ENCODE assay signal across 7 mouse cellular contexts in genomic region chr9:109081749-109082123, GRCm38 (mm10). TPM values are rescaled to one million over a fixed set of nuclear protein-coding genes. Genes with fewer than 3 reads are reported as not detected.
A peak's percentile ranks its signal among the peaks of the same experiment; 100 is the strongest.
DNase-seq lines count a peak whose midpoint lies in the region; ATAC-seq lines count a peak whose summit lies in the region.

No protein-coding gene starts in this region.

- H3K9me3 ChIP-seq in megakaryocyte, embryonic 14.5 days = no peaks in the 10 kb centered on the region
- H3K9me3 ChIP-seq in limb, embryonic 13.5 days = no peaks in the 10 kb centered on the region
- H3K9me3 ChIP-seq in stomach, embryonic 16.5 days (replicated peaks; ENCODE audit: control insufficient read depth, low read length) = no peaks in the 10 kb centered on the region

- 2% methylated on average over 11 of the region's 11 CpGs for WGBS in limb, embryonic 13.5 days
- WGBS in stomach, embryonic 16.5 days = 3% methylated on average over 11 of the region's 11 CpGs

- no peak for ATAC-seq in megakaryocyte, adult 5-6 weeks (ENCODE audit: poor library complexity, severe bottlenecking)
- 0 out of 2 replicates have a peak, but pooled peaks have one; percentile 11 for ATAC-seq in erythroid progenitor cell, adult 5-6 weeks (replicated peaks; ENCODE audit: low FRiP score, poor library complexity, severe bottlenecking)
- peak; percentile 14; the same call in 1 of the 2 replicates for ATAC-seq in limb, embryonic 13.5 days (ENCODE audit: low FRiP score, low read depth)
- ATAC-seq in stomach, embryonic 16.5 days (ENCODE audit: insufficient read depth, low FRiP score) = no peak

- peaks cover 47% of the 10 kb centered on the region for H3K4me1 ChIP-seq in megakaryocyte, embryonic 14.5 days
- peaks cover 17% of the 10 kb centered on the region for H3K4me1 ChIP-seq in limb, embryonic 13.5 days
- peaks cover 17% of the 10 kb centered on the region for H3K4me1 ChIP-seq in stomach, embryonic 16.5 days (ENCODE audit: control insufficient read depth, insufficient read depth, low read length)

- peaks cover 36% of the 10 kb centered on the region for H3K36me3 ChIP-seq in megakaryocyte, embryonic 14.5 days (replicated peaks; ENCODE audit: low read length)
- H3K36me3 ChIP-seq in limb, embryonic 13.5 days = peaks cover 25% of the 10 kb centered on the region
- H3K36me3 ChIP-seq in stomach, embryonic 16.5 days (ENCODE audit: control insufficient read depth, insufficient read depth, low read length) = 0 out of 2 replicates have a peak, but pooled peaks cover 7% of the 10 kb centered on the region

- DNase-seq in cerebellum, postnatal 14 days = no peak
- DNase-seq in cerebellum, postnatal 4 days (ENCODE audit: low spot score in 2 of 2) = no peak

- peak overlapping the region; percentile 96 for H3K4me3 ChIP-seq in megakaryocyte, embryonic 14.5 days (replicated peaks)
- peak overlapping the region; percentile 81 for H3K4me3 ChIP-seq in limb, embryonic 13.5 days
- H3K4me3 ChIP-seq in stomach, embryonic 16.5 days (replicated peaks; ENCODE audit: low read length) = peak overlapping the region; percentile 75

- H3K27me3 ChIP-seq in megakaryocyte, embryonic 14.5 days (replicated peaks) = no peaks in the 10 kb centered on the region
- no peaks in the 10 kb centered on the region for H3K27me3 ChIP-seq in limb, embryonic 13.5 days
- no peaks in the 10 kb centered on the region for H3K27me3 ChIP-seq in stomach, embryonic 16.5 days (ENCODE audit: control insufficient read depth, insufficient read depth, low read length)

- H3K27ac ChIP-seq in limb, embryonic 13.5 days = peak overlapping the region; percentile 48; the same call in 1 of the 2 replicates
- H3K27ac ChIP-seq in stomach, embryonic 16.5 days (ENCODE audit: low read length) = peak overlapping the region; percentile 58

- H3K4me2 ChIP-seq in limb, embryonic 13.5 days (replicated peaks) = peak overlapping the region; percentile 85
- peak overlapping the region; percentile 83 for H3K4me2 ChIP-seq in stomach, embryonic 16.5 days (ENCODE audit: low read depth, low read length)

- peak overlapping the region; percentile 91 for H3K9ac ChIP-seq in limb, embryonic 13.5 days
- peak overlapping the region; percentile 84 for H3K9ac ChIP-seq in stomach, embryonic 16.5 days (ENCODE audit: low read length)

RNA-seq across cellular contexts. Expression of gene Ccdc51, which starts 0.6 kb away (rescaled TPM):
- 3.8 TPM in 1 of 2 replicates, not detected in the other for polyA plus RNA-seq in megakaryocyte, embryonic 14.5 days (2012; ENCODE audit: insufficient read depth, low replicate concordance)
- 4.7 and 6.0 TPM in 2 replicates for total RNA-seq in megakaryocyte, adult 5-6 weeks (2015)
- total RNA-seq in megakaryocyte, adult 5-6 weeks (2017) = 6.7 and 11.0 TPM in 2 replicates
- 2.9 and 5.0 TPM in 2 replicates for total RNA-seq in erythroid progenitor cell, adult 5-6 weeks (2015; ENCODE audit: low replicate concordance)
- 2.6 and 5.5 TPM in 2 replicates for total RNA-seq in erythroid progenitor cell, adult 5-6 weeks (2017; ENCODE audit: low replicate concordance)
- 13.4 and 14.2 TPM in 2 replicates for polyA plus RNA-seq in limb, embryonic 13.5 days (2015; fragmentation: Nextera tagmentation; extraction: Ambion mirVana)
- polyA plus RNA-seq in stomach, embryonic 16.5 days (2015; fragmentation: Nextera tagmentation; extraction: Ambion mirVana) = 15.8 and 17.3 TPM in 2 replicates

RNA-seq across cellular contexts. Expression of gene Tma7, which starts 0.7 kb away (rescaled TPM):
- polyA plus RNA-seq in megakaryocyte, embryonic 14.5 days (2012; ENCODE audit: insufficient read depth, low replicate concordance) = 28.0 and 687 TPM in 2 replicates
- 367 and 406 TPM in 2 replicates for total RNA-seq in megakaryocyte, adult 5-6 weeks (2015)
- 109 and 136 TPM in 2 replicates for total RNA-seq in megakaryocyte, adult 5-6 weeks (2017)
- 106 and 281 TPM in 2 replicates for total RNA-seq in erythroid progenitor cell, adult 5-6 weeks (2015; ENCODE audit: low replicate concordance)
- 31.5 and 73.0 TPM in 2 replicates for total RNA-seq in erythroid progenitor cell, adult 5-6 weeks (2017; ENCODE audit: low replicate concordance)
- 711 TPM in 2 replicates for polyA plus RNA-seq in limb, embryonic 13.5 days (2015; fragmentation: Nextera tagmentation; extraction: Ambion mirVana)
- polyA plus RNA-seq in stomach, embryonic 16.5 days (2015; fragmentation: Nextera tagmentation; extraction: Ambion mirVana) = 495 and 585 TPM in 2 replicates

RNA-seq across cellular contexts. Expression of gene Atrip, which starts 7.8 kb away (rescaled TPM):
- polyA plus RNA-seq in megakaryocyte, embryonic 14.5 days (2012; ENCODE audit: insufficient read depth, low replicate concordance) = 2.2 and 2.8 TPM in 2 replicates
- 7.2 and 9.5 TPM in 2 replicates for total RNA-seq in megakaryocyte, adult 5-6 weeks (2015)
- 9.7 and 10.2 TPM in 2 replicates for total RNA-seq in megakaryocyte, adult 5-6 weeks (2017)
- total RNA-seq in erythroid progenitor cell, adult 5-6 weeks (2015; ENCODE audit: low replicate concordance) = 3.4 and 6.5 TPM in 2 replicates
- total RNA-seq in erythroid progenitor cell, adult 5-6 weeks (2017; ENCODE audit: low replicate concordance) = 11.0 and 12.6 TPM in 2 replicates
- polyA plus RNA-seq in limb, embryonic 13.5 days (2015; fragmentation: Nextera tagmentation; extraction: Ambion mirVana) = 29.0 and 31.1 TPM in 2 replicates
- 23.1 and 23.4 TPM in 2 replicates for polyA plus RNA-seq in stomach, embryonic 16.5 days (2015; fragmentation: Nextera tagmentation; extraction: Ambion mirVana)

RNA-seq across cellular contexts. Expression of gene Plxnb1, which starts 13.5 kb away (rescaled TPM):
- polyA plus RNA-seq in megakaryocyte, embryonic 14.5 days (2012; ENCODE audit: insufficient read depth, low replicate concordance) = not detected in 2 replicates
- total RNA-seq in megakaryocyte, adult 5-6 weeks (2015) = 0.11 TPM in 1 of 2 replicates, not detected in the other
- 0.04 TPM in 1 of 2 replicates, not detected in the other for total RNA-seq in megakaryocyte, adult 5-6 weeks (2017)
- total RNA-seq in erythroid progenitor cell, adult 5-6 weeks (2015; ENCODE audit: low replicate concordance) = not detected in 2 replicates
- not detected in 2 replicates for total RNA-seq in erythroid progenitor cell, adult 5-6 weeks (2017; ENCODE audit: low replicate concordance)
- 13.0 and 13.4 TPM in 2 replicates for polyA plus RNA-seq in limb, embryonic 13.5 days (2015; fragmentation: Nextera tagmentation; extraction: Ambion mirVana)
- 15.4 and 15.6 TPM in 2 replicates for polyA plus RNA-seq in stomach, embryonic 16.5 days (2015; fragmentation: Nextera tagmentation; extraction: Ambion mirVana)

RNA-seq across cellular contexts. Expression of gene Trex1, which starts 22.2 kb away (rescaled TPM):
- 25.2 and 49.1 TPM in 2 replicates for polyA plus RNA-seq in megakaryocyte, embryonic 14.5 days (2012; ENCODE audit: insufficient read depth, low replicate concordance)
- 119 and 124 TPM in 2 replicates for total RNA-seq in megakaryocyte, adult 5-6 weeks (2015)
- 68.7 and 87.5 TPM in 2 replicates for total RNA-seq in megakaryocyte, adult 5-6 weeks (2017)
- 11.5 and 17.6 TPM in 2 replicates for total RNA-seq in erythroid progenitor cell, adult 5-6 weeks (2015; ENCODE audit: low replicate concordance)
- total RNA-seq in erythroid progenitor cell, adult 5-6 weeks (2017; ENCODE audit: low replicate concordance) = 0.26 and 0.76 TPM in 2 replicates
- 9.0 and 11.8 TPM in 2 replicates for polyA plus RNA-seq in limb, embryonic 13.5 days (2015; fragmentation: Nextera tagmentation; extraction: Ambion mirVana)
- 13.7 and 15.7 TPM in 2 replicates for polyA plus RNA-seq in stomach, embryonic 16.5 days (2015; fragmentation: Nextera tagmentation; extraction: Ambion mirVana)

Comparison
In these comparisons a context has a peak if more than half of its experiments do, and no peak if none do; other contexts are left out.
1. ATAC-seq: peak in erythroid progenitor cell, adult 5-6 weeks (single experiment) and limb, embryonic 13.5 days (single experiment); none in megakaryocyte, adult 5-6 weeks (single experiment) and stomach, embryonic 16.5 days (single experiment).
2. Peak in every context shown above with its lines, with median percentiles within 50 percentile points of each other: H3K4me3 ChIP-seq.